Mouse (Mus musculus): ENCODE measurements around the gene Romo1.

- no peak for TF ChIP-seq POLR2A (IDR thresholded peaks at IDR 0.05; ENCODE audit: low read depth, low read length)
- no peak for TF ChIP-seq CTCF (IDR thresholded peaks at IDR 0.05; ENCODE audit: extremely low read depth, insufficient read depth, insufficient read length, insufficient replicate concordance)
Measured at GRCm38 (mm10) chr2:156165478-156165877, 21.6 kb downstream of the Romo1 start.
